Mouse (Mus musculus) CH12.LX (cell line): ENCODE measurements around the gene Pik3r2.

Experiments used
- CTCF ChIP-seq, 2 experiments: IDR thresholded peaks in 1 of 2; conservative IDR thresholded peaks in 1 of 2; 2 replicates each; pipeline ENCODE4 v1.5.1; 2011 to 2012; ENCODE audit warnings: low read depth in 2 of 2, low read length in 2 of 2, improper control_type of control experiment in 1 of 2, inconsistent platforms in 1 of 2, mild to moderate bottlenecking in 1 of 2, moderate library complexity in 1 of 2
- ELF1 ChIP-seq: IDR thresholded peaks from 2 replicates; pipeline ENCODE4 v1.6.1; 2014; ENCODE audit warnings: low read depth, mild to moderate bottlenecking, inconsistent platforms, low read length, improper control_type of control experiment
- ETS1 ChIP-seq: conservative IDR thresholded peaks from 2 replicates; pipeline ENCODE4 v1.6.1; 2012; ENCODE audit warnings: low read depth, mild to moderate bottlenecking, inconsistent platforms, low read length, improper control_type of control experiment, moderate library complexity
- HCFC1 ChIP-seq: IDR thresholded peaks from 2 replicates; pipeline ENCODE4 v1.6.1; 2012; ENCODE audit warnings: low read depth, mild to moderate bottlenecking, inconsistent platforms, low read length, improper control_type of control experiment
- MAX ChIP-seq: IDR thresholded peaks from 2 replicates; pipeline ENCODE4 v1.6.1; 2011; ENCODE audit warnings: low read length, improper control_type of control experiment
- MAZ ChIP-seq: IDR thresholded peaks from 2 replicates; pipeline ENCODE4 v1.6.1; 2012; ENCODE audit warnings: low read depth, mild to moderate bottlenecking, inconsistent platforms, low read length, improper control_type of control experiment, moderate library complexity
- POLR2A ChIP-seq: IDR thresholded peaks from 2 replicates; pipeline ENCODE4 v1.6.1; 2011; ENCODE audit warnings: low read depth, mild to moderate bottlenecking, improper control_type of control experiment, low read length

- TF ChIP-seq HCFC1 (no peak), MAX (no peak), ELF1 (no peak), POLR2A (no peak), ETS1 (no peak), CTCF (conservative IDR thresholded peaks at IDR 0.05 in 1 of 2, IDR thresholded peaks at IDR 0.05 in 1 of 2; ENCODE audit: low read depth in 2 of 2, low read length in 2 of 2) (no peak), MAZ (no peak)
Measured at GRCm38 (mm10) chr8:70810962-70811680, 34.6 kb upstream of the Pik3r2 start.
